Mouse (Mus musculus): Measurements from ENCODE around the gene Ncoa6.

DNA sequence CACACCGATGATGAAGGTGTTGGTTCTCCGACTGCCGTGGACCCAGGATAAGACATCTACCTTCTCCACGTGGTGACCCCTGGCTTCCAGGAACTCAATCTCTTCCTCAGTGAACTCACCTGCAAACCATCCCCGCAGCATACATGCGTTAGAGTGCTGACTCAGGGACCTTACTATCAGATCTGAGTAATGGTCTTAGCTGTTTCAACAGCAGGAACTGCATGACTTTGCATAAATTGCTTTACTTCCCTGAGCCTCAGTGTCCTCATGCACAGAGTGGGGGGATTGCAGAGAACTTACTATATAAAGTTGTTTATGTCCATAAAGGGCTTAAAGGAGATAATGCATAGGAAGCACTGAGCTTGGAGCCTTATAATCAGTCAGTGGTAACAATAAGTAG is 17.3 kb upstream of the Ncoa6 start:
- TF ChIP-seq CTCF (IDR thresholded peaks at IDR 0.05; ENCODE audit: insufficient read depth, low read depth, low read length), result no peak
- TF ChIP-seq POLR2A (IDR thresholded peaks at IDR 0.05; ENCODE audit: insufficient read depth, low read depth, low read length), result no peak
